Mouse (Mus musculus): Measurements from ENCODE around the gene Npas3. TPM values are rescaled to one million over a fixed set of nuclear protein-coding genes. Genes with fewer than 3 reads are reported as not detected.

The Npas3 gene
- polyA plus RNA-seq, 1 experiment from 2014 or later: 1.1 TPM

GRCm38 (mm10) chr12:53416096-53416495, 167.6 kb downstream of the Npas3 start:
- WGBS: 42% methylated on average over 4 of the region's 4 CpGs
- no peak for ATAC-seq (ENCODE audit: extremely low read depth, insufficient number of reproducible peaks, low FRiP score, low TSS enrichment)
- Histone ChIP-seq H3K4me3 (no peak overlapping the region), H3K36me3 (no peaks in the 10 kb centered on the region), H3K4me2 (no peak overlapping the region), H3K9ac (no peak overlapping the region), H3K9me3 (no peaks in the 10 kb centered on the region), H3K27me3 (replicated peaks) (no peaks in the 10 kb centered on the region), H3K27ac (replicated peaks) (no peak overlapping the region), H3K4me1 (no peaks in the 10 kb centered on the region)

GRCm38 (mm10) chr12:53421701-53422100, 173.2 kb downstream of the Npas3 start:
- Histone ChIP-seq H3K4me1 (peaks cover 6% of the 10 kb centered on the region; the same call in 1 of the 2 replicates), H3K27ac (replicated peaks) (no peak overlapping the region), H3K4me3 (no peak overlapping the region), H3K36me3 (no peaks in the 10 kb centered on the region), H3K27me3 (replicated peaks) (no peaks in the 10 kb centered on the region), H3K4me2 (no peak overlapping the region), H3K9ac (no peak overlapping the region), H3K9me3 (no peaks in the 10 kb centered on the region)
- ATAC-seq (ENCODE audit: extremely low read depth, insufficient number of reproducible peaks, low FRiP score, low TSS enrichment): no peak
- 50% methylated on average over 4 of the region's 4 CpGs for WGBS

GRCm38 (mm10) chr12:53423631-53424030, 175.2 kb downstream of the Npas3 start:
- WGBS: 47% methylated on average over 2 of the region's 2 CpGs

GRCm38 (mm10) chr12:53426006-53426405, 177.5 kb downstream of the Npas3 start:
- ATAC-seq (ENCODE audit: extremely low read depth, insufficient number of reproducible peaks, low FRiP score, low TSS enrichment): no peak
- Histone ChIP-seq H3K4me1 (peaks cover 6% of the 10 kb centered on the region; the same call in 1 of the 2 replicates), H3K27me3 (replicated peaks) (no peaks in the 10 kb centered on the region)

More at GRCm38 (mm10) chr12:53423631-53424030, 175.2 kb downstream of the Npas3 start:
- no peak overlapping the region for H3K9ac ChIP-seq
- H3K4me1 ChIP-seq: peaks cover 6% of the 10 kb centered on the region; the same call in 1 of the 2 replicates
- H3K4me2 ChIP-seq: no peak overlapping the region
- H3K9me3 ChIP-seq: no peaks in the 10 kb centered on the region
- no peaks in the 10 kb centered on the region for H3K27me3 ChIP-seq (replicated peaks)
- no peak overlapping the region for H3K4me3 ChIP-seq
- ATAC-seq (ENCODE audit: extremely low read depth, insufficient number of reproducible peaks, low FRiP score, low TSS enrichment): no peak
- no peak overlapping the region for H3K27ac ChIP-seq (replicated peaks)
- H3K36me3 ChIP-seq: no peaks in the 10 kb centered on the region

GRCm38 (mm10) chr12:53427153-53427552, 178.7 kb downstream of the Npas3 start:
- Histone ChIP-seq H3K4me3 (no peak overlapping the region), H3K9ac (no peak overlapping the region), H3K27ac (replicated peaks) (no peak overlapping the region), H3K9me3 (no peaks in the 10 kb centered on the region), H3K4me1 (no peaks in the 10 kb centered on the region), H3K36me3 (no peaks in the 10 kb centered on the region), H3K4me2 (no peak overlapping the region), H3K27me3 (replicated peaks) (no peaks in the 10 kb centered on the region)
- ATAC-seq (ENCODE audit: extremely low read depth, insufficient number of reproducible peaks, low FRiP score, low TSS enrichment): no peak
- 73% methylated on average over 10 of the region's 10 CpGs for WGBS

More at GRCm38 (mm10) chr12:53426006-53426405, 177.5 kb downstream of the Npas3 start:
- WGBS: 75% methylated on average over 2 of the region's 2 CpGs
- Histone ChIP-seq H3K4me2 (no peak overlapping the region), H3K4me3 (no peak overlapping the region), H3K9me3 (no peaks in the 10 kb centered on the region), H3K9ac (no peak overlapping the region), H3K27ac (replicated peaks) (no peak overlapping the region), H3K36me3 (no peaks in the 10 kb centered on the region)

GRCm38 (mm10) chr12:53442029-53442428, 193.6 kb downstream of the Npas3 start:
- Histone ChIP-seq H3K4me3 (no peak overlapping the region), H3K4me2 (no peak overlapping the region), H3K27me3 (replicated peaks) (no peaks in the 10 kb centered on the region), H3K9me3 (no peaks in the 10 kb centered on the region), H3K27ac (replicated peaks) (no peak overlapping the region), H3K4me1 (no peaks in the 10 kb centered on the region), H3K9ac (no peak overlapping the region), H3K36me3 (no peaks in the 10 kb centered on the region)
- no peak for ATAC-seq (ENCODE audit: extremely low read depth, insufficient number of reproducible peaks, low FRiP score, low TSS enrichment)
- 54% methylated on average over 2 of the region's 2 CpGs for WGBS

- no peaks in the 10 kb centered on the region for H3K36me3 ChIP-seq
- no peak for ATAC-seq (ENCODE audit: extremely low read depth, insufficient number of reproducible peaks, low FRiP score, low TSS enrichment)
- 64% methylated on average over 8 of the region's 8 CpGs for WGBS
These were observed 199.0 kb downstream of the Npas3 start for GRCm38 (mm10) chr12:53447469-53447868.

GRCm38 (mm10) chr12:53448040-53448439, 199.6 kb downstream of the Npas3 start:
- WGBS: 37% methylated on average over 3 of the region's 3 CpGs
- ATAC-seq (ENCODE audit: extremely low read depth, insufficient number of reproducible peaks, low FRiP score, low TSS enrichment): no peak
- Histone ChIP-seq H3K4me1 (peaks cover 3% of the 10 kb centered on the region; the same call in 1 of the 2 replicates), H3K4me2 (no peak overlapping the region), H3K27ac (replicated peaks) (no peak overlapping the region), H3K9ac (no peak overlapping the region), H3K36me3 (no peaks in the 10 kb centered on the region), H3K9me3 (no peaks in the 10 kb centered on the region), H3K27me3 (replicated peaks) (no peaks in the 10 kb centered on the region), H3K4me3 (no peak overlapping the region)

More at GRCm38 (mm10) chr12:53447469-53447868, 199.0 kb downstream of the Npas3 start:
- Histone ChIP-seq H3K4me3 (no peak overlapping the region), H3K27ac (replicated peaks) (no peak overlapping the region), H3K27me3 (replicated peaks) (no peaks in the 10 kb centered on the region), H3K4me1 (peaks cover 3% of the 10 kb centered on the region; the same call in 1 of the 2 replicates), H3K9me3 (no peaks in the 10 kb centered on the region), H3K9ac (no peak overlapping the region), H3K4me2 (no peak overlapping the region)

- H3K4me1 ChIP-seq: no peaks in the 10 kb centered on the region
- H3K4me3 ChIP-seq: no peak overlapping the region
- H3K9me3 ChIP-seq: no peaks in the 10 kb centered on the region
- no peaks in the 10 kb centered on the region for H3K36me3 ChIP-seq
- H3K9ac ChIP-seq: no peak overlapping the region
- H3K27ac ChIP-seq (replicated peaks): no peak overlapping the region
- H3K4me2 ChIP-seq: no peak overlapping the region
- no peaks in the 10 kb centered on the region for H3K27me3 ChIP-seq (replicated peaks)
- no peak for ATAC-seq (ENCODE audit: extremely low read depth, insufficient number of reproducible peaks, low FRiP score, low TSS enrichment)
These were observed 219.1 kb downstream of the Npas3 start for GRCm38 (mm10) chr12:53467549-53467948.

- Histone ChIP-seq H3K36me3 (no peaks in the 10 kb centered on the region), H3K27ac (replicated peaks) (no peak overlapping the region), H3K4me1 (no peaks in the 10 kb centered on the region), H3K9ac (no peak overlapping the region), H3K4me3 (no peak overlapping the region), H3K27me3 (replicated peaks) (no peaks in the 10 kb centered on the region), H3K4me2 (no peak overlapping the region), H3K9me3 (no peaks in the 10 kb centered on the region)
- ATAC-seq (ENCODE audit: extremely low read depth, insufficient number of reproducible peaks, low FRiP score, low TSS enrichment): no peak
These were observed 226.0 kb downstream of the Npas3 start for GRCm38 (mm10) chr12:53474486-53474885.

- Histone ChIP-seq H3K4me3 (no peak overlapping the region), H3K27me3 (replicated peaks) (no peaks in the 10 kb centered on the region), H3K9ac (no peak overlapping the region), H3K4me1 (no peaks in the 10 kb centered on the region), H3K4me2 (no peak overlapping the region), H3K27ac (replicated peaks) (no peak overlapping the region), H3K9me3 (no peaks in the 10 kb centered on the region), H3K36me3 (no peaks in the 10 kb centered on the region)
- WGBS: 68% methylated on average over 6 of the region's 6 CpGs
- ATAC-seq (ENCODE audit: extremely low read depth, insufficient number of reproducible peaks, low FRiP score, low TSS enrichment): no peak
These were observed 236.4 kb downstream of the Npas3 start for GRCm38 (mm10) chr12:53484924-53485323.

GRCm38 (mm10) chr12:53496386-53496785, 247.9 kb downstream of the Npas3 start:
- Histone ChIP-seq H3K4me2 (no peak overlapping the region), H3K27me3 (replicated peaks) (no peaks in the 10 kb centered on the region), H3K36me3 (no peaks in the 10 kb centered on the region), H3K9ac (no peak overlapping the region), H3K27ac (replicated peaks) (no peak overlapping the region), H3K4me3 (no peak overlapping the region), H3K9me3 (no peaks in the 10 kb centered on the region), H3K4me1 (no peaks in the 10 kb centered on the region)
- no peak for ATAC-seq (ENCODE audit: extremely low read depth, insufficient number of reproducible peaks, low FRiP score, low TSS enrichment)

Measured in heart, embryonic 13.5 days (tissue).